Mouse (Mus musculus) cerebellum, adult (tissue): ENCODE measurements around the gene Gm17651.

Experiments
- ATAC-seq: cut with Nextera tagmentation; 2 replicates; pipeline ENCODE4 v1.9.2; 2017; ENCODE audit warnings: mild to moderate bottlenecking, moderate library complexity, mixed read lengths; ENCODE audit not compliant: insufficient number of reproducible peaks, low FRiP score, low TSS enrichment

Gm17651 gene

GRCm38 (mm10) chr3:97631258-97631860 lies 43.1 kb downstream of the Gm17651 start:
- ATAC-seq = no peak

DNA sequence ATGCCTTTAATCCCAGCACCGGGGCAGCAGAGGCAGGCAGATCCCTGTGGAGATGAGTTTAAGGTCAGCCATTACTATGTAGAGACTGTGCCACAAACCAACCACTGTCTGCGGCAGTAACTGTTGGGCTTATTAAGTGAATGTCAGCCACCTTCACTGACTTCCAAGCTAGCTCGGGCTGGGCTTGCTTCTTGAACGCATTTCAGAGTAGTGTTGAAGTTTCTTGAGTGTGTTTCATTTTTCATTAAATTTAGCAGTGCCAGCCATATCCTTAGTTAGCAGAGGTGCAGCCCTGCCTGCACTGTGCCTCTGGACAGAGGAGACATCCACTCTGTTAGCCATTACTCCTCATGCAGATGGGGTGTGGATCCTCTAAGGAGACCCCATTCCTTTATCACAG lies 43.7 kb downstream of the Gm17651 start:
- ATAC-seq = no peak

DNA sequence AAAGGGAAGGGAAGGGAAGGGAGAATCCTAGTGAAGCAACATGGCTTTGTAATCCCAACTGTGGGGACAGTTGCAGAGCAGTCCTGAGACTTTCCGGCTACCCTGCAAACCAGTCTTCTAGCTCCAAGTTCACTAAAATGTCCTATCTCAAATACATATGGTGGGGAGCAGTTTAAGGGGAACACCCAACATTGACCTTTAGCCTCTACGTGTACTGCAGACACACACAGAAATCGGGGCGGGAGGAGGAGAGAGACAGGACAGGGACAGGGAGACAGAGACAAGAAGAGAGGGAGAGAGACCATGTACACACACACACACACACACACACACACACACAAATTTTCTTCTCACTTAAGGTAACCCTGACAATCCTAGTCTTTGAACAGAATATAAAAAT lies 44.6 kb downstream of the Gm17651 start:
- ATAC-seq = no peak

GRCm38 (mm10) chr3:97628391-97629001 lies 46.0 kb downstream of the Gm17651 start, which contains the start of gene Fmo5:
Gene Fmo5, plus strand, starts transcription at chr3:97628804.
- no peak for ATAC-seq

DNA sequence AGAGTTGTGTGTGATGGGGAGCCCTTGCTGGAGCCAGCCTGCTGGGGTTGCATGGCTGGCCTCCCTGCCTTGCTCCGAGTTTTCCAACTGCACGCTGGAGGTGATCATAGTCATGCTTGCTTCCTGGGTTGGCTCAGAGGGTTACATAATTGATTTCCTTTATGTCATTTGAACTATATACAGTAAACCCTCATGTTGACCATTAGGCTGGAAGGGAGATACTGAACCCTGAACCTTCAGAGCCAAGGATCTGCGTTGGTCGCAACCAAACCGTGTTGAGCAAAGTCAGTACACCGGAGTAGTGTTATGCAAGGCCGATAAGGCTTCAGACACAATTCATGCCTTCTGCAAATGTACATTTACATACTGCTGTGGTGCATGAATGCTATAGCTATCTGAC lies 46.6 kb downstream of the Gm17651 start:
- no peak for ATAC-seq

- no peak for ATAC-seq
These were observed 49.9 kb downstream of the Gm17651 start for GRCm38 (mm10) chr3:97624611-97625010.
